Mouse (Mus musculus): ENCODE measurements around the gene Snapc2.

GRCm38 (mm10) chr8:4254001-4254400 is 1.1 kb downstream of the Snapc2 start:
- TF ChIP-seq CTCF (IDR thresholded peaks at IDR 0.05; ENCODE audit: low read depth) (peak; percentile 48; the same call in 1 of the 2 replicates), EP300 (IDR thresholded peaks at IDR 0.05; ENCODE audit: low read depth) (no peak)

Data from liver, embryonic 14.5 days (tissue).